Mouse (Mus musculus) forebrain, postnatal 0 days (tissue): ENCODE measurements at regions not wholly inside any gene's neighbourhood (a gene's known extent, or its start where the extent isn't known, plus 50 kb on each side); places are given as distances from the start of the nearest gene placed in this dataset.

Source experiments
- ATAC-seq: fragments of 200-750 bp; cut with Nextera tagmentation; 2 replicates; pipeline ENCODE4 v1.8.0; 2017; ENCODE audit warnings: mild to moderate bottlenecking, moderate library complexity
- DNase-seq: peaks from one replicate; pipeline ENCODE4 v3.0.0-alpha.2; 2015
- H3K27ac ChIP-seq: fragments of 300-500 bp; sonication (generic); 2 replicates; pipeline ENCODE4 v1.5.1; 2014; ENCODE audit warnings: low read depth, mild to moderate bottlenecking, antibody characterized with exemption, low read length, moderate library complexity, mixed read lengths
- H3K27me3 ChIP-seq: fragments of 300-500 bp; sonication (generic); 2 replicates; pipeline ENCODE4 v1.6.1; 2014; ENCODE audit warnings: mild to moderate bottlenecking, low read length, mixed read lengths; ENCODE audit not compliant: insufficient read depth
- H3K36me3 ChIP-seq: fragments of 300-500 bp; sonication (generic); 2 replicates; pipeline ENCODE4 v1.6.1; 2014; ENCODE audit warnings: mild to moderate bottlenecking, moderate library complexity; ENCODE audit not compliant: insufficient read depth
- H3K4me1 ChIP-seq: fragments of 300-500 bp; sonication (generic); 2 replicates; pipeline ENCODE4 v1.6.1; 2014; ENCODE audit warnings: antibody characterized with exemption; ENCODE audit not compliant: insufficient read depth
- H3K4me2 ChIP-seq: fragments of 300-500 bp; sonication (generic); 2 replicates; pipeline ENCODE4 v1.6.1; 2014; ENCODE audit warnings: low read depth, mild to moderate bottlenecking, moderate library complexity
- H3K4me3 ChIP-seq: fragments of 300-500 bp; sonication (generic); 2 replicates; pipeline ENCODE4 v1.5.1; 2014; ENCODE audit warnings: low read depth, low read length, mixed read lengths
- H3K9ac ChIP-seq: fragments of 300-500 bp; sonication (generic); 2 replicates; pipeline ENCODE4 v1.6.1; 2014; ENCODE audit warnings: mild to moderate bottlenecking
- H3K9me3 ChIP-seq: fragments of 300-500 bp; sonication (generic); 2 replicates; pipeline ENCODE4 v1.6.1; 2016; ENCODE audit warnings: low read length
- CTCF ChIP-seq: sonication (generic); IDR thresholded peaks from 2 replicates; pipeline ENCODE4 v1.5.1; 2016; ENCODE audit warnings: antibody characterized with exemption, control low read depth, low read depth
- WGBS: fragments of 180-500 bp; shearing (Covaris S2); extraction: QIAGEN DNeasy Blood & Tissue Kit; methylation state at CpG from one replicate; pipeline ENCODE4 v1.1.7; 2014; 5-methylcytosine and 5-hydroxymethylcytosine counted together

DNA sequence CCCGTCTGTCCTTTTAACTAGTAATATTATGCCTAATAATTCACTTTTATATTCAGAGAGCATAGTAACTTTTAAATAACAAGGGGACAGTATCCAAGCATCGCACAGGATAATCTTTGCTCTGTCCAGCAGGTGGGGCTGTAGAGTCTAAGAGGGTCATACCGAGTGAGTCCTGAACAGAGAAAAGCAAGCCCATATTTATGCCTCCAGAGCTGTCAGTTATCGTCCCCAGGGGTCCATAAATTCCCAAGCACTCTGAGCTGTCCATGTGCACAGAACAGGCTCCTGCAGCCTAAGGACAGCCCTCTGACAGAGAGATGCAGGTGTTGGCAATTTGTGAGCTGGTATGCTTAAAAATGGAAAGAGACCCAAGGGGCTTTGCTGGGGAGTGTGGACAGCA is 124.0 kb downstream of the Icos start:
- Histone ChIP-seq H3K27ac (no peak overlapping the region), H3K4me3 (no peak overlapping the region), H3K36me3 (no peaks in the 10 kb centered on the region), H3K9me3 (no peaks in the 10 kb centered on the region), H3K4me1 (no peaks in the 10 kb centered on the region), H3K27me3 (no peaks in the 10 kb centered on the region), H3K9ac (no peak overlapping the region), H3K4me2 (no peak overlapping the region)
- WGBS = 75% methylated on average over 4 of the region's 4 CpGs
- DNase-seq (no peak), ATAC-seq (no peak)
- peak; percentile 23; the same call in 1 of the 2 replicates for TF ChIP-seq CTCF

DNA sequence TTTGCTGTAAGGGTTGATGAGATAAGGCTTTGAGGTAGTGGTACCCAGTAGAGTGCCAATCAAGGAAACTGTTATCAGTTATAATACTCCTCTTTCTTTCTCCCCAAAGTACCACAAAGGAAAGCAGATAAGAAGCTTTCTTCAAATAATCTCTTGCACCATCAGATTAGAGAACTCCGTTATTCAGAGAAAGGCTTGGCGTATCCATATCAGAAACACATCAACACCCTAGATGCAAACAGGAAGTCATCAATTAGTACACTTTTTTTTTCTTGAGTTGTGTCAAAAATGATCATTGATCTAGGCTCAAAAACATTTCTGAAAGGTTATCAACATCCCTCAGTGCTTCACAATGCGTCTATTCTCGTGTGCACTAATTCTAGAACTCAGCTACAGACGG is 124.6 kb downstream of the Icos start:
- no peak for DNase-seq
- Histone ChIP-seq H3K9me3 (no peaks in the 10 kb centered on the region), H3K27me3 (no peaks in the 10 kb centered on the region), H3K36me3 (no peaks in the 10 kb centered on the region), H3K9ac (no peak overlapping the region), H3K27ac (no peak overlapping the region), H3K4me1 (no peaks in the 10 kb centered on the region), H3K4me3 (no peak overlapping the region), H3K4me2 (no peak overlapping the region)
- 56% methylated on average over 5 of the region's 5 CpGs for WGBS
- ATAC-seq = no peak
- TF ChIP-seq CTCF = no peak

- Histone ChIP-seq H3K4me1 (no peaks in the 10 kb centered on the region), H3K9me3 (no peaks in the 10 kb centered on the region), H3K4me2 (no peak overlapping the region), H3K4me3 (no peak overlapping the region), H3K27me3 (no peaks in the 10 kb centered on the region), H3K9ac (no peak overlapping the region), H3K27ac (no peak overlapping the region), H3K36me3 (no peaks in the 10 kb centered on the region)
- no peak for ATAC-seq
- no peak for TF ChIP-seq CTCF
- no peak for DNase-seq
- 86% methylated on average over 12 of the region's 12 CpGs for WGBS
Observed at GRCm38 (mm10) chr1:61103581-61103980, 125.9 kb downstream of the Icos start.

DNA sequence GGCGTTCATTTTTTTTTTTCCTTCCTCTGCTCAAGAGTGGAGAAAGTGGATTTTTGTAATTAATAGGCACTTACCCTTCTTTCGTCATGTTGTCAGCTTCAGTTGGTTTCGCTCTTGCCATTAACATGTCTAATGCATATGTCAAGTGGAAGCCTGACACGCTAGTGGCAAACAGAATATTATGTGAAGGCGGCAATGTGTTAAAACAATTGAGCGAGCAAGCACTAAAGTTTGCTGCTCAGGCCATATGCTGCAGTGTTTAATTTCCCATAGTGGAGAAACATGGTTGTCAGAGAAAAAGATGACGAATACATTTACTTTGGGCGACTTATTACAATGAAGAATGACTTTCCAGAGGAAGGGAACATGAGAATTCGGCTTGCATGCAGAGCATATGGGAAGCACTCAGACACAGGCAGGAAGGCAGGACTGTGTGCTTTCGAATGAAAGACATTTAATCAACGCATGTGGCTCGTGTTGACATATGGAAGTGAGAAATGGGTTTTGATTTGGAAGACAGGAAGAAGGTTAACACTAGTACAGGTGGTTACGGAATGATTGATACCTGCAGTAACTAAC is 134.1 kb downstream of the Icos start:
- WGBS = 55% methylated on average over 13 of the region's 13 CpGs
- Histone ChIP-seq H3K9ac (no peak overlapping the region), H3K4me3 (no peak overlapping the region), H3K4me1 (no peaks in the 10 kb centered on the region), H3K27ac (no peak overlapping the region), H3K4me2 (no peak overlapping the region), H3K36me3 (no peaks in the 10 kb centered on the region), H3K9me3 (no peaks in the 10 kb centered on the region), H3K27me3 (no peaks in the 10 kb centered on the region)
- peak; percentile 57 for DNase-seq
- TF ChIP-seq CTCF = no peak
- peak; percentile 69 for ATAC-seq

- Histone ChIP-seq H3K4me1 (no peaks in the 10 kb centered on the region), H3K27ac (no peak overlapping the region), H3K4me2 (no peak overlapping the region), H3K27me3 (no peaks in the 10 kb centered on the region), H3K9me3 (no peaks in the 10 kb centered on the region), H3K36me3 (no peaks in the 10 kb centered on the region), H3K4me3 (no peak overlapping the region), H3K9ac (no peak overlapping the region)
- no peak for TF ChIP-seq CTCF
- ATAC-seq (no peak), DNase-seq (no peak)
- 35% methylated on average over 10 of the region's 10 CpGs for WGBS
Observed at GRCm38 (mm10) chr1:61117535-61117934, 139.8 kb downstream of the Icos start.

GRCm38 (mm10) chr1:61118071-61118470 is 140.3 kb downstream of the Icos start:
- no peak overlapping the region for H3K9ac ChIP-seq
- H3K27ac ChIP-seq = no peak overlapping the region
- DNase-seq = no peak
- 41% methylated on average over 4 of the region's 4 CpGs for WGBS
- H3K27me3 ChIP-seq = no peaks in the 10 kb centered on the region
- H3K36me3 ChIP-seq = no peaks in the 10 kb centered on the region
- no peak for TF ChIP-seq CTCF
- no peaks in the 10 kb centered on the region for H3K4me1 ChIP-seq
- no peak overlapping the region for H3K4me2 ChIP-seq
- no peak overlapping the region for H3K4me3 ChIP-seq
- no peaks in the 10 kb centered on the region for H3K9me3 ChIP-seq
- no peak for ATAC-seq

DNA sequence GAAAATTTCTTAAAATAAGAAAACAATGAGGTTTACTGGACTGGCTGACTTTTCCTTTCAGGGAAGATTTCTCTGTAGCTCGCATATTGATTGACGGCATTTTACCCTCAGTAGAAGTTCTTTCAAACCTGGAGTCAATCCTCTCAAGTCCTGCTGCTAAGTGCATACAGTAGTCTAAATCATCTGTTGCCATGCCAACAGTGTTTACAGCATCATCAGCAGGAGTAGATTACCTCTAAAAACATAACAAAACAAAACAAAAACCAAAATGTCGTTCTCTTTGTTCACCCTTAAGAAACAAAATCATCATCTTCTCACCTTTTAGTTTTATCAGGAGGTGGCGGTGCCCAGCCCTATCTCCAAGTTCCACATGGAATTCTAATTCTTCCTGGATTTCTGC is 143.8 kb downstream of the Icos start:
- no peak overlapping the region for H3K4me2 ChIP-seq
- H3K9me3 ChIP-seq = no peaks in the 10 kb centered on the region
- no peaks in the 10 kb centered on the region for H3K27me3 ChIP-seq
- H3K4me3 ChIP-seq = no peak overlapping the region
- no peak overlapping the region for H3K27ac ChIP-seq
- WGBS = 61% methylated on average over 4 of the region's 4 CpGs
- DNase-seq (no peak), ATAC-seq (no peak)
- no peak overlapping the region for H3K9ac ChIP-seq
- TF ChIP-seq CTCF = no peak
- H3K4me1 ChIP-seq = no peaks in the 10 kb centered on the region
- no peaks in the 10 kb centered on the region for H3K36me3 ChIP-seq
